Mouse (Mus musculus) heart, adult 9 months (tissue): Measurements from ENCODE around the gene Ddr2.

Experiments used
- DNase-seq, 2 experiments: peaks; one replicate each; pipeline ENCODE4 v3.0.0; 2022; ENCODE audit warnings: low spot score in 2 of 2

The Ddr2 gene

GRCm38 (mm10) chr1:170110516-170111332, at the start of gene Ddr2:
Ddr2 (minus strand) TSS chr1:170110762.
- DNase-seq: peak; percentile 69 to 81

- no peak for DNase-seq
These were observed 49.1 kb upstream of the Ddr2 start for GRCm38 (mm10) chr1:170159707-170160106.

GRCm38 (mm10) chr1:170155761-170156160, 45.2 kb upstream of the Ddr2 start:
- DNase-seq: no peak

DNA sequence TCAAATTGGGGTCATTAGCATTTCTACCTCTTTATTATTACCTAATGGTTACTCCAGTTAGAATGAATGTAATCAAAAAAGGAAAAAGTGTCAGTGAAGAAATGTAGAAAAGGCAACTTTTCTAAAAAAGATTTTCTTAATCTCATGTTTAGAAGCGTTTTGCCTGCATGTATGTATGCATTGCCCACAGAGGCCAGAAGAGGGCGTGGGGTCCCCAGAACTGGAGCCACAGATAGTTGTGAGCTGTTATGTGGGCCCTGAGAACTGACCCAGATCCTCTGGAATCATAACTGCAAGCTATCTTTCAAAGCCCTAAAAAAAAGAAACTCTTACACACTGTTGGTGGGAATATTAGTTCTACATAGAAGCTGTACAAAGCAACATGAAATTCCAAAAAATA, 44.7 kb upstream of the Ddr2 start:
- DNase-seq: no peak

DNA sequence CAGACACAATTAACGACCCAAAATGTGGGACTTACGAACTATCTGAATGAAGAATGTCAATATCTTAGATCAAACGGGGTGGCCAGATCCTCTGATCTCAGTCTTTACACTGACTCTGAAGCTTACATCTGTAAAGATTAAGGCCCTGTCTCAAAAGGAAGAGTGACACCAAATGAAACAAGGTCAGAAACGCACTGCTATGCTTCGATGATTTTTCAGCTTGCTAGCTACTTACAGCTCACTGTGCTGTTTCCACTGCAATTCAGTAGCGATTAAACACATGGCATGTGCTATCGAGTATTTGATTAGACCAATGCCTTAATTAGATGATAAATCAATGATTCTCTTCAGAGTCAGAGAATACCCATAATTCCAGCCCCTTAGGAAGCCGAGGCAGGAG, 43.4 kb upstream of the Ddr2 start:
- no peak for DNase-seq

- no peak for DNase-seq
These were observed 42.0 kb upstream of the Ddr2 start for GRCm38 (mm10) chr1:170152552-170152951.

- DNase-seq: no peak
These were observed 40.3 kb upstream of the Ddr2 start for GRCm38 (mm10) chr1:170150870-170151269.

DNA sequence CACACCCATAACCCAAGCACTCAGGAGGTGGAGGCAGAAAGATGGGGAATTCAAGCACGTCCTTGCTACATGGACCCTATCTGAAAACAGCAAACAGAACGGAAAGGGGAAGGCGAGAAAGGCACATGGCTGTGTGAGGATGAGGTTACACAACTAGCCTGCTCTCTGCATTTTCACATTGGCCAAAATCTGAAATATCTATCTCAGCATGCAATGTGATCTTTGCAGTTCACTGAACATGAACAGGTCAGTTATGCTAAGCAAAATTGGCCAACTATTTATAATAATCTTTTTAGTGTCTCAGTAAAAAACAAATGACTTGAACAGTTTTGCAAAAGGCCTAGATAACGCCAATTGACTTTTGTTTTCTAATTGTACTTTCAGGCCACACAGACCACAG, 39.2 kb upstream of the Ddr2 start:
- no peak for DNase-seq

- DNase-seq: no peak
These were observed 38.0 kb upstream of the Ddr2 start for GRCm38 (mm10) chr1:170148536-170148935.

GRCm38 (mm10) chr1:170147651-170148448, 37.3 kb upstream of the Ddr2 start:
- DNase-seq: no peak

DNA sequence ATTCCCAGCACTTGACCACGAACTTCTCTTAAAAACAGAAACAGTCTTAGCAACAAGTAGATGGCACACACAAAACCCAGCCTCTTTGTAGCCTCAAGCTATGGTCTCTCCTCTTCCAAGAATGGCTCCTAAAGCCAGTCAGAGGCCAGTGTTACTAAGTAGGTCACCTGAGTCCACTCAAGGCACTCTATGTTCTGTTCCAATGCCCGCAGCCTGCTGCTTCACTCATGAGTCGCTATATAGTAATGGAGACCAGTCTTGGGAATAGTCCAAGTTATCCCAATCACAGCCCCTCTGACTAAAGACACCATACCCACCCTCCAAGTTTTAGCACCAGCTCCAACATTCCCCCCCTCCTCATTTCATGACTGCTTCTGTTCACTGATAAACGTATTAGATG, 35.0 kb upstream of the Ddr2 start:
- no peak for DNase-seq

- DNase-seq: no peak
These were observed 31.8 kb upstream of the Ddr2 start for GRCm38 (mm10) chr1:170142256-170142871.

DNA sequence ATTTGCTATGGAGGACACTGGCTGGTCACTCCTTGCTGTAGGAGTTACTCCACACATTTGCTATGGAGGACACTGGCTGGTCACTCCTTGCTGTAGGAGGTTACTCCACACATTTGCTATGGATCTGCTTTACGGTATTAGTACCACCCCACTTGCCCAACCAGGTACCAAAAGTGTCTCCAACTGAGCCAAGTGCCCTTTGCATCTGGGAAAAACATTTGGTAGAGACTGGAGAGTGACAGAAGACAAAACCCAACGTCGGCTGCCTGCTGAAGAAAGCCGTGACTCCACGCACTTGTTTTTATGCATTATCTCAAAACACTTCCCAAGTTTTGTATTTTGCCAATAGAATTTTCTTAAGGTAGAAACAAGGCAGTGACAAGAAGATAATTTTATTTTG, 31.1 kb upstream of the Ddr2 start:
- DNase-seq: no peak

DNA sequence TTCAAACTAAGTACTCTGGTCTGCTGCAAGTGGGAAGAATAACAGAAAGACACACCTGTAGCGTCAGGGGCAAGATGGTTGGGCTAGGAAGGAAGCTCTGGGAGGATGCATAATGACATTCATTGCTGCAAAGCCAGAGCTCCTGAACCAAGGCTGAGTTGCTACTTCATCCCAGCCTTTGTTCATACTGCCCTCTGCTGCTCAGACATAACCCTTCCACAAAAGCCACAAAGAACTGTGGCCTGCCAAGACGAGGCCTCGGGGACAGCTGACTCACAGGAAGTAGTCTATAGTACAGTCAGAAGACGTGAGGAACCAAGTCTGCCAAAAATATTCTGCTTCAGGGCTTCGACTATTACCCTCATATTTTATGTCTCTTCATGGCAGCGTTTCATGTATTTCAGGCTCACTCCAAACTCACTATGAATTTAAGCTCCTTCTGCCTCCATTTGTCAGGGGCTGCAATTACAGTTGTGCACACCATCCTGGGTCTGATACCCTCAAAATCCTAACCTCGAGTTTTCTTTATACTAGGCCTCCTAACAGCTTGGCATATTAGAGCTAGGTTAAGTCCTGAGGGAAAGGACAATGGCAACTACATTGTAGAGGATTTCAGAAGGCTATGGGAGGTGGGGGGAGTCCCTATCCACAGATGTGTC, 25.9 kb upstream of the Ddr2 start:
- DNase-seq: peak; percentile 73 to 85

DNA sequence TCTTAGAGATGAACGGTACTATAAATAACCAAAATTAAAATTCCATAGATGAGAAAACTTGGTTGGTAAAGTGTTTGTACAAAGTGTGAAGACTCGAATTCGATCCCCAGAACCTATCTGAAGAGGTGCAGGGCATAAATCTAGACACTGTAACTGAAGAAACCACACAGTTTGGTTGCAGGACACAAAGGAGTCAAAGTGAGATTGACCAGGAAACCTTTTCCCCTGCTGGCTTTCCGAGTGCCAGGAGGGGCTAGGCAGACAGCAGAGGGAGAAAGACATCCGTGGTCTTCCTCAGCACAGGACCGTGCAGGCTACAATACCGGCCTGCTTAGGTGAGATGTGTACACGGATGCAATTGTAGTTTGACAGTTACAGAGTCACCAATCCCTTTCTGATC, 23.7 kb upstream of the Ddr2 start:
- no peak for DNase-seq

DNA sequence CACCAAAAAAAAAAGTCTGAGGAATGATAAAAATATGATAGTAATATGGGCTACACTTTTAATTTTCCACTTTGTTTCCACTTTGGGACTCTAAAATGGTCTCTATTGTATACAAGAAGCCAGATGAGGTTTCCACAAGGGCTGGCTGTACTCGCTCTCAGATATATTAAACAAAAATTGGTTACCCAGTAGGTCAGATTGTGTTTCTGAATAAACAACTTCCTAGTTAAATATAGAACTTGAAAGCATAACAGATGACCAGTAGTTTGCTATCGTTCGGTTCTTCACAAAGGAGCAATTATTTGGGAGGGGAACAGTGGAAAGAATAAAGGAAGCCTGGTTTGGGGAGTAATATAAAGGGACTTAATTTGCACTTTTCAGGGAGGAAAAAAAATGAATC, 20.4 kb upstream of the Ddr2 start:
- DNase-seq: no peak

DNA sequence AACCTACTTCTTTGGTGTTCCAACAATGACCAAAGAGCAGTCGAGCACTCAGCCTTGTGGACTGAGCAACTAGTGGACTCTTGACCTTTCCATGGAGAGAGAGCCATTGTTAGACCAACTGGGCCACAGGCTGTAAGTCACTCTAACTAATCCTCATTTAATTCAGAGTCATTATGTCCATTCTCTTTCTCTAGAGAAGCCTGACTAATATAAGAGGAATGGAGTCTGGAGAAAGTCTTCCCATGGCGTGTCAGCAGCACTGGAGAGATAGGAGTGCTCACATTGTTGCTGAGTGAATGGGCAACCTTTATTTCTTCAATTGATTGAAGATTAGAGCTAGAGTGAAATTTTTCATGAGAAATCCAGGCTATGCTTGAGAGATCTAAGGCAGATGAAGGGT, 14.1 kb upstream of the Ddr2 start:
- DNase-seq: no peak

DNA sequence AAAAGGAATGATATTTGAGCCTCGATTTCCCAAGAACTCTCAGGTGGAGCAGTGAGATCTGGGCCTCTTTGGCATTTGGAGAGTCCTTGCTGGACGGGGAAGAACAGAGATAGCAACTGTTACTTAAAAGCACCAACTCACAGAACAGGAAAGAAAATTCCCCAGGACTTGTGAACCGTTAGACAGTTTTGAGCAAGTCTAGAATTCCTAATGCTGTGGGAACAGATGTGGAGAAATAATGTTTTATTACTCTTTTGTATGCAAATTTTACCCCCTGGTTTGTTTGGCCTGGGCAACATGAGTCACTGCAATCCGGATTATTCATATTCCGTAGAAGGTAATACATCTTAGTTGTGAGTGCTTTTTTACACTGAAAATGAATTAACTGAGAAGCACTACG, 3.1 kb upstream of the Ddr2 start:
- no peak for DNase-seq

DNA sequence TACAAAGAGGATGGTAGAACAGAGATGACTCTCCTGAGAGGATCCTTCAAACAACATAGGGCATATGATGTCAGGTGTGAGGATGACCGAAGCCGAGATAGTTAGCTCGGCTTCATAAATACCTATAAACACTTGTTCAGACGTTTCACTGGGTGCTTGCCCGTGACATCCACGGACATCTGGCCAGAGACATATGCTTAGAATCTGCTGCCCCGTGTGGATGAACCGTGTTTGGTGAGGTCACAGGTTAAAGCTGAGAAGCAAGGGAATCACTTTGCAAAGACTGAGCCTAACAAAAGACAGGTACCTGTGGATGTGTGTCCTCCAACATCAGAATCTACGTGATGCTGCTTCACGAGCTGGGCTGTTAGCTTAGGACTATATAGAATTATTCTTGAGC, 1.7 kb upstream of the Ddr2 start:
- no peak for DNase-seq

- DNase-seq: no peak
These were observed 1.2 kb upstream of the Ddr2 start for GRCm38 (mm10) chr1:170111651-170112226.

- peak; percentile 2 to 13 for DNase-seq
These were observed 616 bp downstream of the Ddr2 start for GRCm38 (mm10) chr1:170109776-170110515.
